ENCODE assay signal across 12 mouse cellular contexts in the genomic region with DNA sequence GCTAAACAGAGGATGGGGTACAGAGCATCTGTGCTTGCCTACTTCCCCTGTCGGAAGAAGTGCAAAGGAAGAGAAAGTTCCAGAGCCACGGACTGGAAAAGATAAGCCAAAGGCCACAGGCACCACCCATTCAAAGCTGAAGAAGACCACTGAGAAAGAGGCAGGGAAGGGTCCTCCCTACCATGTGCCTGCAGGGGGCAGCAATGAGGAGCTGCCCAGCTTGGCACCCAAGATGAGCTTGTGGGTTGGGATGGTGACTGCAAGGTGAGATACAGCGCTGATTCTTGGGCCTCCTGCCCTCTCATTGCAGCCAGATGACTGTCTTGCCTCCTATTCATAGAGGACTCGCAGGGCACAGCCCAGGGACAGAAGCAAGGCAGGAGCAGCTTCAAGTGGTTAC. TPM values are rescaled to one million over a fixed set of nuclear protein-coding genes. Genes with fewer than 3 reads are reported as not detected.
DNase-seq lines count a peak whose midpoint lies in the region; ATAC-seq and TF ChIP-seq lines count a peak whose summit lies in the region.
"Had no signal": no experiment of that assay in that cellular context is flagged by ENCODE, and none has a peak within 500 bp of the region (broad histone marks: within the 10 kb centered on the region; RNA-seq: fewer than 3 reads in every experiment).

No protein-coding gene starts in this region.

- H3K27ac ChIP-seq in hindbrain, embryonic 10.5 days = no peak overlapping the region
- no peak overlapping the region for H3K27ac ChIP-seq in hindbrain, embryonic 16.5 days (ENCODE audit: low read depth, low read length)
- H3K27ac ChIP-seq in midbrain, embryonic 10.5 days (replicated peaks) = peak overlapping the region; percentile 23; the same call in 1 of the 2 replicates
- H3K27ac ChIP-seq in midbrain, embryonic 15.5 days = no peak overlapping the region
- H3K27ac ChIP-seq in bone marrow, adult 2 months (ENCODE audit: control insufficient read depth, insufficient read depth, low read depth, low read length, poor library complexity) = no peak overlapping the region
- no peak overlapping the region for H3K27ac ChIP-seq in stomach, postnatal 0 days (replicated peaks)
- H3K27ac ChIP-seq: forebrain, embryonic 12.5 days; heart, embryonic 13.5 days; limb, embryonic 12.5 days had no signal

- H3K4me3 ChIP-seq in hindbrain, embryonic 10.5 days = no peak overlapping the region
- no peak overlapping the region for H3K4me3 ChIP-seq in hindbrain, embryonic 16.5 days (ENCODE audit: low read length)
- H3K4me3 ChIP-seq in midbrain, embryonic 10.5 days = no peak overlapping the region
- no peak overlapping the region for H3K4me3 ChIP-seq in midbrain, embryonic 15.5 days
- H3K4me3 ChIP-seq in bone marrow, adult 2 months (replicated peaks; ENCODE audit: control insufficient read depth, low read depth, low read length) = no peak overlapping the region
- H3K4me3 ChIP-seq in stomach, postnatal 0 days (ENCODE audit: low read depth, low read length) = no peak overlapping the region
- H3K4me3 ChIP-seq: forebrain, embryonic 12.5 days; heart, embryonic 13.5 days; limb, embryonic 12.5 days had no signal

- no peak overlapping the region for H3K9ac ChIP-seq in hindbrain, embryonic 16.5 days (ENCODE audit: low read depth, low read length)
- no peak overlapping the region for H3K9ac ChIP-seq in midbrain, embryonic 15.5 days
- H3K9ac ChIP-seq in stomach, postnatal 0 days (ENCODE audit: low read length) = no peak overlapping the region
- H3K9ac ChIP-seq: forebrain, embryonic 12.5 days; heart, embryonic 13.5 days; limb, embryonic 12.5 days had no signal

- TF ChIP-seq EP300 in stomach, postnatal 0 days (optimal IDR thresholded peaks at IDR 0.05) = no peak

- ATAC-seq in hindbrain, embryonic 16.5 days = no peak
- no peak for ATAC-seq in midbrain, embryonic 15.5 days (replicated peaks)
- ATAC-seq in stomach, postnatal 0 days (ENCODE audit: low FRiP score, low TSS enrichment) = no peak

- intact Hi-C loops in heart, postnatal 10 days (cut with DNase I) = no loop called here

- no peak for TF ChIP-seq POLR2A in bone marrow, adult 2 months (IDR thresholded peaks at IDR 0.05; ENCODE audit: borderline replicate concordance, control insufficient read depth, low read depth, low read length)

- 81% methylated on average over 4 of the region's 4 CpGs for WGBS in hindbrain, embryonic 10.5 days
- 82% methylated on average over 4 of the region's 4 CpGs for WGBS in hindbrain, embryonic 16.5 days
- WGBS in midbrain, embryonic 10.5 days = 86% methylated on average over 4 of the region's 4 CpGs
- WGBS in midbrain, embryonic 15.5 days = 90% methylated on average over 4 of the region's 4 CpGs
- 56% methylated on average over 4 of the region's 4 CpGs for WGBS in bone marrow, adult 2 months
- WGBS in stomach, postnatal 0 days = 74% methylated on average over 4 of the region's 4 CpGs

- H3K36me3 ChIP-seq in hindbrain, embryonic 10.5 days = no peaks in the 10 kb centered on the region
- H3K36me3 ChIP-seq in hindbrain, embryonic 16.5 days (ENCODE audit: control insufficient read depth, insufficient read depth, low read length) = no peaks in the 10 kb centered on the region
- H3K36me3 ChIP-seq in midbrain, embryonic 10.5 days = no peaks in the 10 kb centered on the region
- H3K36me3 ChIP-seq in midbrain, embryonic 15.5 days (replicated peaks) = no peaks in the 10 kb centered on the region
- H3K36me3 ChIP-seq in stomach, postnatal 0 days (ENCODE audit: control insufficient read depth, insufficient read depth, low read length) = no peaks in the 10 kb centered on the region
- H3K36me3 ChIP-seq: forebrain, embryonic 12.5 days; heart, embryonic 13.5 days had no signal

- H3K4me1 ChIP-seq in hindbrain, embryonic 10.5 days (replicated peaks) = peaks cover 19% of the 10 kb centered on the region
- peaks cover 2% of the 10 kb centered on the region; the same call in 1 of the 2 replicates for H3K4me1 ChIP-seq in hindbrain, embryonic 16.5 days (ENCODE audit: control insufficient read depth, insufficient read depth, low read depth, low read length)
- H3K4me1 ChIP-seq in midbrain, embryonic 10.5 days = peaks cover 37% of the 10 kb centered on the region
- H3K4me1 ChIP-seq in midbrain, embryonic 15.5 days = no peaks in the 10 kb centered on the region
- no peaks in the 10 kb centered on the region for H3K4me1 ChIP-seq in bone marrow, adult 2 months (ENCODE audit: control insufficient read depth, insufficient read depth, low read length)
- H3K4me1 ChIP-seq in stomach, postnatal 0 days (replicated peaks; ENCODE audit: control insufficient read depth, insufficient read depth) = no peaks in the 10 kb centered on the region

- peak; percentile 43; the same call in 1 of the 2 replicates for TF ChIP-seq CTCF in bone marrow, adult 2 months (IDR thresholded peaks at IDR 0.05; ENCODE audit: control insufficient read depth, insufficient read depth, low read length)
- peak; percentile 56 for TF ChIP-seq CTCF in stomach, postnatal 0 days (IDR thresholded peaks at IDR 0.05; ENCODE audit: low read depth)

- no peak overlapping the region for H3K4me2 ChIP-seq in hindbrain, embryonic 16.5 days (ENCODE audit: low read length)
- no peak overlapping the region for H3K4me2 ChIP-seq in midbrain, embryonic 15.5 days
- H3K4me2 ChIP-seq in stomach, postnatal 0 days (replicated peaks; ENCODE audit: low read depth) = no peak overlapping the region
- H3K4me2 ChIP-seq: forebrain, embryonic 12.5 days; heart, embryonic 13.5 days; limb, embryonic 12.5 days had no signal

- DNase-seq in hindbrain, embryonic 10.5 days (ENCODE audit: low spot score) = peak; percentile 13
- no peak for DNase-seq in midbrain, embryonic 10.5 days (ENCODE audit: low spot score)
- no peak for DNase-seq in stomach, postnatal 0 days (ENCODE audit: low spot score)
- DNase-seq in left cerebral cortex, adult 18-20 months (ENCODE audit: low spot score in 2 of 2) = no peak
- no peak for DNase-seq in heart, postnatal 10 days
- DNase-seq: cerebellum, postnatal 25 days had no signal

- no peaks in the 10 kb centered on the region for H3K27me3 ChIP-seq in hindbrain, embryonic 10.5 days (ENCODE audit: insufficient read depth, poor library complexity, severe bottlenecking)
- H3K27me3 ChIP-seq in hindbrain, embryonic 16.5 days (replicated peaks; ENCODE audit: control insufficient read depth, insufficient read depth, low read length) = no peaks in the 10 kb centered on the region
- no peaks in the 10 kb centered on the region for H3K27me3 ChIP-seq in midbrain, embryonic 10.5 days (ENCODE audit: low read depth, poor library complexity, severe bottlenecking)
- no peaks in the 10 kb centered on the region for H3K27me3 ChIP-seq in midbrain, embryonic 15.5 days (replicated peaks)
- no peaks in the 10 kb centered on the region for H3K27me3 ChIP-seq in stomach, postnatal 0 days (ENCODE audit: control insufficient read depth, insufficient read depth, low read length)
- H3K27me3 ChIP-seq: forebrain, embryonic 12.5 days had no signal

- no peaks in the 10 kb centered on the region for H3K9me3 ChIP-seq in hindbrain, embryonic 10.5 days
- no peaks in the 10 kb centered on the region for H3K9me3 ChIP-seq in hindbrain, embryonic 16.5 days (ENCODE audit: control insufficient read depth, low read length)
- no peaks in the 10 kb centered on the region for H3K9me3 ChIP-seq in midbrain, embryonic 10.5 days (replicated peaks)
- no peaks in the 10 kb centered on the region for H3K9me3 ChIP-seq in midbrain, embryonic 15.5 days
- H3K9me3 ChIP-seq in stomach, postnatal 0 days (ENCODE audit: control insufficient read depth, low read length) = no peaks in the 10 kb centered on the region
- H3K9me3 ChIP-seq: forebrain, embryonic 12.5 days; heart, embryonic 13.5 days; limb, embryonic 12.5 days had no signal

RNA-seq across cellular contexts. Expression of gene Dicer1, which starts 15.4 kb away (rescaled TPM):
- polyA plus RNA-seq in hindbrain, embryonic 10.5 days (2016; fragmentation: Nextera tagmentation; extraction: Ambion mirVana) = 39.1 and 40.5 TPM in 2 replicates
- 23.0 and 30.1 TPM in 2 replicates for polyA plus RNA-seq in hindbrain, embryonic 16.5 days (2015; fragmentation: Nextera tagmentation; extraction: Ambion mirVana)
- polyA plus RNA-seq in midbrain, embryonic 10.5 days (2016; fragmentation: Nextera tagmentation; extraction: Ambion mirVana) = 38.9 and 39.1 TPM in 2 replicates
- 42.1 and 44.0 TPM in 2 replicates for polyA plus RNA-seq in midbrain, embryonic 15.5 days (2015; fragmentation: Nextera tagmentation; extraction: Ambion mirVana)
- polyA plus RNA-seq in bone marrow, adult 2 months (2011; ENCODE audit: insufficient read depth, insufficient read length, low replicate concordance, missing spikeins) = 10.5 and 17.2 TPM in 2 replicates
- polyA plus RNA-seq in stomach, postnatal 0 days (2015; fragmentation: Nextera tagmentation; extraction: Ambion mirVana) = 12.6 and 13.7 TPM in 2 replicates
- 10 to 100 TPM; 37.0 to 38.2 TPM for total RNA-seq in left cerebral cortex, adult 18-20 months (2021)
- total RNA-seq in heart, postnatal 10 days (2021) = 10 to 100 TPM; 44.0 to 44.3 TPM
